Comparison of ENCODE assay signal across 16 mouse cellular contexts in genomic region chr1:152148731-152149130, GRCm38 (mm10).
"Had no signal": no experiment of that assay in that cellular context is flagged by ENCODE, and none has a peak within 500 bp of the region (broad histone marks: within the 10 kb centered on the region; RNA-seq: fewer than 3 reads in every experiment).

No protein-coding gene starts in this region.

- H3K27me3 ChIP-seq: lung, embryonic 15.5 days; megakaryocyte, embryonic 14.5 days; midbrain, embryonic 13.5 days; midbrain, embryonic 15.5 days; neural tube, embryonic 12.5 days had no signal

- DNase-seq: liver, postnatal 0 days; lung, adult 2 months; lung, postnatal 14 days; lung, postnatal 36 days; right cerebral cortex, postnatal 14 days; thymus, adult 18-20 months; thymus, postnatal 14 days; thymus, postnatal 36 days had no signal

- H3K9me3 ChIP-seq: lung, embryonic 15.5 days; midbrain, embryonic 13.5 days; midbrain, embryonic 15.5 days; neural tube, embryonic 12.5 days had no signal

- H3K9ac ChIP-seq: liver, postnatal 0 days; lung, embryonic 15.5 days; midbrain, embryonic 13.5 days; midbrain, embryonic 15.5 days; neural tube, embryonic 12.5 days had no signal

- H3K4me3 ChIP-seq: lung, embryonic 15.5 days; megakaryocyte, embryonic 14.5 days; midbrain, embryonic 13.5 days; midbrain, embryonic 15.5 days; neural tube, embryonic 12.5 days had no signal

- ATAC-seq: liver, postnatal 0 days; lung, postnatal 0 days; midbrain, embryonic 13.5 days; midbrain, embryonic 15.5 days had no signal

- H3K27ac ChIP-seq: lung, embryonic 15.5 days; macrophage; midbrain, embryonic 13.5 days; midbrain, embryonic 15.5 days; neural tube, embryonic 12.5 days had no signal

- H3K4me1 ChIP-seq: lung, embryonic 15.5 days; megakaryocyte, embryonic 14.5 days; midbrain, embryonic 13.5 days; midbrain, embryonic 15.5 days; neural tube, embryonic 12.5 days had no signal

- H3K36me3 ChIP-seq: lung, embryonic 15.5 days; midbrain, embryonic 13.5 days; midbrain, embryonic 15.5 days; neural tube, embryonic 12.5 days had no signal

- H3K4me2 ChIP-seq: lung, embryonic 15.5 days; midbrain, embryonic 11.5 days; midbrain, embryonic 13.5 days; midbrain, embryonic 15.5 days; neural tube, embryonic 12.5 days had no signal
